Mouse (Mus musculus) midbrain, embryonic 14.5 days (tissue): ENCODE results near the gene Trim65. TPM values are rescaled to one million over a fixed set of nuclear protein-coding genes. Genes with fewer than 3 reads are reported as not detected.
"Not testable (repeated sequence)": the region's sequence is repeated elsewhere in the genome, so short reads cannot be mapped to it uniquely, and the experiment has no call there.

Experiments
- ATAC-seq: fragments of 200-750 bp; cut with Nextera tagmentation; 2 replicates; pipeline ENCODE4 v1.8.0; 2017; ENCODE audit warnings: moderate number of reproducible peaks, moderate library complexity; ENCODE audit not compliant: low FRiP score, low TSS enrichment
- DNase-seq: peaks from one replicate; pipeline ENCODE4 v3.0.0-alpha.2; 2015
- H3K27ac ChIP-seq: fragments of 300-500 bp; sonication (generic); replicated peaks from 2 replicates; pipeline ENCODE4 v1.5.1; 2014; ENCODE audit warnings: mild to moderate bottlenecking, low read depth, low read length, moderate library complexity
- H3K27me3 ChIP-seq: fragments of 300-500 bp; sonication (generic); 2 replicates; pipeline ENCODE4 v1.6.1; 2014; ENCODE audit warnings: low read length, control low read depth, mixed read lengths; ENCODE audit not compliant: control insufficient read depth, insufficient read depth
- H3K36me3 ChIP-seq: fragments of 300-500 bp; sonication (generic); 2 replicates; pipeline ENCODE4 v1.6.1; 2014; ENCODE audit warnings: low read length, control low read depth; ENCODE audit not compliant: control insufficient read depth, insufficient read depth
- H3K4me1 ChIP-seq: fragments of 300-500 bp; sonication (generic); 2 replicates; pipeline ENCODE4 v1.6.1; 2014; ENCODE audit warnings: mild to moderate bottlenecking, antibody characterized with exemption, low read length, control low read depth; ENCODE audit not compliant: control insufficient read depth, insufficient read depth
- H3K4me2 ChIP-seq: fragments of 300-500 bp; sonication (generic); 2 replicates; pipeline ENCODE4 v1.6.1; 2014; ENCODE audit warnings: mild to moderate bottlenecking, low read length, moderate library complexity
- H3K4me3 ChIP-seq: fragments of 300-500 bp; sonication (generic); replicated peaks from 2 replicates; pipeline ENCODE4 v1.5.1; 2014; ENCODE audit warnings: low read depth, low read length
- H3K9ac ChIP-seq: fragments of 300-500 bp; sonication (generic); replicated peaks from 2 replicates; pipeline ENCODE4 v1.6.1; 2014; ENCODE audit warnings: mild to moderate bottlenecking, low read length, moderate library complexity
- H3K9me3 ChIP-seq: fragments of 300-500 bp; sonication (generic); 2 replicates; pipeline ENCODE4 v1.6.1; 2016; ENCODE audit warnings: low read length, control low read depth, mixed read lengths; ENCODE audit not compliant: control insufficient read depth
- WGBS: fragments of 180-500 bp; shearing (Covaris S2); extraction: QIAGEN DNeasy Blood & Tissue Kit; methylation state at CpG from one replicate; pipeline ENCODE4 v1.1.7; 2014; 5-methylcytosine and 5-hydroxymethylcytosine counted together
- polyA plus RNA-seq: library from polyadenylated mRNA; unstranded; fragments of >200 nt; fragmentation: Nextera tagmentation; extraction: Ambion mirVana; gene quantifications from 2 replicates; pipeline ENCODE4 v1.2.1, GENCODE M21; 2014

Gene Trim65
- polyA plus RNA-seq, 1 experiment from 2014 or later, result 2.0 TPM

- no peaks in the 10 kb centered on the region for H3K27me3 ChIP-seq
- H3K4me1 ChIP-seq, result peaks cover 10% of the 10 kb centered on the region; the same call in 1 of the 2 replicates
- peak overlapping the region; percentile 90 for H3K27ac ChIP-seq
- peak overlapping the region; percentile 71 for H3K9ac ChIP-seq
- WGBS, result 85% methylated on average over 15 of the region's 15 CpGs
- no peaks in the 10 kb centered on the region for H3K9me3 ChIP-seq
- DNase-seq (no peak), ATAC-seq (no peak)
- peak overlapping the region; percentile 70 for H3K4me2 ChIP-seq
- H3K4me3 ChIP-seq, result peak overlapping the region; percentile 55
- H3K36me3 ChIP-seq, result peaks cover 29% of the 10 kb centered on the region
Measured at GRCm38 (mm10) chr11:116131349-116132170, 632 bp upstream of the Trim65 start.

GRCm38 (mm10) chr11:116129993-116130487 is 888 bp downstream of the Trim65 start:
- peak; percentile 29 for ATAC-seq
- H3K36me3 ChIP-seq, result peaks cover 31% of the 10 kb centered on the region
- peak overlapping the region; percentile 71 for H3K9ac ChIP-seq
- H3K27me3 ChIP-seq, result no peaks in the 10 kb centered on the region
- H3K4me3 ChIP-seq, result peak overlapping the region; percentile 55
- peaks cover 10% of the 10 kb centered on the region; the same call in 1 of the 2 replicates for H3K4me1 ChIP-seq
- WGBS, result 23% methylated on average over 8 of the region's 8 CpGs
- peak overlapping the region; percentile 90 for H3K27ac ChIP-seq
- H3K4me2 ChIP-seq, result peak overlapping the region; percentile 70
- peak; percentile 57 for DNase-seq
- H3K9me3 ChIP-seq, result no peaks in the 10 kb centered on the region

- ATAC-seq (no peak), DNase-seq (no peak)
- 82% methylated on average over 9 of the region's 9 CpGs for WGBS
- no peaks in the 10 kb centered on the region for H3K9me3 ChIP-seq
- H3K36me3 ChIP-seq, result peaks cover 23% of the 10 kb centered on the region
- no peaks in the 10 kb centered on the region for H3K27me3 ChIP-seq
- H3K4me2 ChIP-seq, result peak overlapping the region; percentile 70; the same call in 1 of the 2 replicates
- H3K9ac ChIP-seq, result no peak overlapping the region
- peaks cover 10% of the 10 kb centered on the region; the same call in 1 of the 2 replicates for H3K4me1 ChIP-seq
- H3K27ac ChIP-seq, result no peak overlapping the region
- H3K4me3 ChIP-seq, result no peak overlapping the region
Measured at GRCm38 (mm10) chr11:116129091-116129790, 1.7 kb downstream of the Trim65 start.

- WGBS, result 76% methylated on average over 9 of the region's 9 CpGs
- H3K27ac ChIP-seq, result no peak overlapping the region
- H3K4me1 ChIP-seq, result peaks cover 10% of the 10 kb centered on the region; the same call in 1 of the 2 replicates
- DNase-seq (no peak), ATAC-seq (no peak)
- H3K36me3 ChIP-seq, result peaks cover 15% of the 10 kb centered on the region
- no peaks in the 10 kb centered on the region for H3K9me3 ChIP-seq
- no peaks in the 10 kb centered on the region for H3K27me3 ChIP-seq
- no peak overlapping the region for H3K4me3 ChIP-seq
- H3K4me2 ChIP-seq, result no peak overlapping the region
- no peak overlapping the region for H3K9ac ChIP-seq
Measured at GRCm38 (mm10) chr11:116127986-116128385, 2.9 kb downstream of the Trim65 start.

GRCm38 (mm10) chr11:116127156-116127980 is 3.6 kb downstream of the Trim65 start, which contains the start of gene Trim47:
TSS of gene Trim47 (minus strand) at chr11:116127210.
- Histone ChIP-seq H3K9ac (no peak within 1 kb of the TSS; the same call in 1 of the 2 replicates), H3K4me2 (peak within 1 kb of the TSS; percentile 17; the same call in 1 of the 2 replicates), H3K27ac (no peak within 1 kb of the TSS), H3K36me3 (peaks cover 8% of the 10 kb centered on the region), H3K4me1 (peaks cover 10% of the 10 kb centered on the region; the same call in 1 of the 2 replicates), H3K4me3 (no peak within 1 kb of the TSS), H3K27me3 (no peaks in the 10 kb centered on the region), H3K9me3 (no peaks in the 10 kb centered on the region)
- ATAC-seq (no peak), DNase-seq (peak; percentile 34)
- 28% methylated on average over 23 of the region's 23 CpGs for WGBS

- ATAC-seq, result no peak
- no peak overlapping the region for H3K4me3 ChIP-seq
- WGBS, result 95% methylated on average over 15 of the region's 15 CpGs
- H3K4me1 ChIP-seq, result peaks cover 10% of the 10 kb centered on the region; the same call in 1 of the 2 replicates
- H3K27ac ChIP-seq, result no peak overlapping the region
- no peak overlapping the region for H3K9ac ChIP-seq
- H3K27me3 ChIP-seq, result no peaks in the 10 kb centered on the region
- no peak overlapping the region for H3K4me2 ChIP-seq
- no peak for DNase-seq
- no peaks in the 10 kb centered on the region for H3K9me3 ChIP-seq
- H3K36me3 ChIP-seq, result peaks cover 3% of the 10 kb centered on the region; the same call in 1 of the 2 replicates
Measured at GRCm38 (mm10) chr11:116126261-116126660, 4.7 kb downstream of the Trim65 start.

- not testable (repeated sequence) for H3K27me3 ChIP-seq, H3K4me2 ChIP-seq, H3K27ac ChIP-seq, H3K9me3 ChIP-seq, H3K4me1 ChIP-seq, ATAC-seq, H3K9ac ChIP-seq, H3K4me3 ChIP-seq, DNase-seq, H3K36me3 ChIP-seq
- 91% methylated on average over 8 of the region's 8 CpGs for WGBS
Measured at GRCm38 (mm10) chr11:116121731-116122245, 9.1 kb downstream of the Trim65 start.

GRCm38 (mm10) chr11:116117819-116118218 is 13.1 kb downstream of the Trim65 start:
- Histone ChIP-seq H3K9me3 (no peaks in the 10 kb centered on the region), H3K36me3 (no peaks in the 10 kb centered on the region), H3K27me3 (no peaks in the 10 kb centered on the region), H3K9ac (no peak overlapping the region), H3K4me2 (no peak overlapping the region), H3K4me1 (no peaks in the 10 kb centered on the region), H3K27ac (no peak overlapping the region), H3K4me3 (no peak overlapping the region)
- ATAC-seq (no peak), DNase-seq (no peak)
